Mouse (Mus musculus) adrenal gland, postnatal 14 days (tissue): ENCODE measurements around the gene Slc46a2. TPM values are rescaled to one million over a fixed set of nuclear protein-coding genes. Genes with fewer than 3 reads are reported as not detected.

ENCODE experiments used
- DNase-seq: peaks from one replicate; pipeline ENCODE4 v3.0.0; 2021; ENCODE audit warnings: mixed read lengths
- long read RNA-seq, 2 experiments: library from polyadenylated mRNA; stranded (forward); transcript quantifications; one replicate each; pipeline ENCODE4 v2.0.0; 2021
- total RNA-seq: library from RNA; stranded (reverse); gene quantifications from 2 replicates; pipeline ENCODE4 v1.2.3, GENCODE M21; 2021

Slc46a2 gene
- not detected in 2 replicates for total RNA-seq
- long read RNA-seq, experiment 1, partial matches to known transcripts, result 0 of 1 reads
- long read RNA-seq, experiment 1, other reads (novel, unspliced or antisense), result 0 of 1 reads
- long read RNA-seq, experiment 2, result 0 reads

DNA sequence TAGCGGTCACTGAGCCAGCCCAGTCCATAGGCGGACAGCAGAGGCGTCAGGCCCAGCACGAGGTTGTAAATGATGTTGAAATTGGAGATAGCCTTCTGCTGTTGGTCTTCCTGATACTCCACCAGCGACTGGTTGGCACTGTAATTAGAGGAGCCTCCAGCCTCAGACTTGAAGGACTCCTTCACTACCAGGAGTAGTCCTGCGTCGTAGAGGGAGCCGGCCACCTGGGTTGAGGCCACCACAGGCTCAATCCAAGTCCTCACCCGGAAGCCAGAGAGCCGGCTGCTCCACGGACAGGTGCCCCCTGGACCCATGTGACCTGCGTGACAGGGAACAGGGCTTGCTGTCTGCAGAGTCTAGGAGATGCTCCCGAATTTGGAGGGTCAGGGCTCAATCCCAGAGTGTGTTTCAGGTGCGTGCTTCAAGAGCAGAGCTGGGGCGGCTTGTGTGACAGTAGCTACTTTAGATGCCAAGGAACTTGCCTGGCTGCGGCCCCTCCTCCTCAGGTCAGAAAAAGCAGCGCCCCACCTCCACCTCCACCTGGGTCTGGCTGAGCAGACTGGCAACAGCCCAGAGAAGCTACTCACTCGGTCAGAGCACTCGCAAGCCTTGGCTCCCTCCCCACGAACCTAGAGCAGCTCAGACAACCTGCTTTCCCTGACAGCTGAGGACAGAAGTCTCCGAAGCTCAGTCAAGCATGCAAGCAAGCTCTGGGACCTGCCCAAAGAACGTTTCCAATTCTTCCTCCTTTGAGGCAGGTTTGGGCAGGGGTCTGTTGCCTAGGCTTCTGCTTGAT lies at the start of gene Slc46a2:
Gene Slc46a2, minus strand, starts transcription at position 449 of the 796 bp plus-strand sequence.
- DNase-seq, result no peak

DNA sequence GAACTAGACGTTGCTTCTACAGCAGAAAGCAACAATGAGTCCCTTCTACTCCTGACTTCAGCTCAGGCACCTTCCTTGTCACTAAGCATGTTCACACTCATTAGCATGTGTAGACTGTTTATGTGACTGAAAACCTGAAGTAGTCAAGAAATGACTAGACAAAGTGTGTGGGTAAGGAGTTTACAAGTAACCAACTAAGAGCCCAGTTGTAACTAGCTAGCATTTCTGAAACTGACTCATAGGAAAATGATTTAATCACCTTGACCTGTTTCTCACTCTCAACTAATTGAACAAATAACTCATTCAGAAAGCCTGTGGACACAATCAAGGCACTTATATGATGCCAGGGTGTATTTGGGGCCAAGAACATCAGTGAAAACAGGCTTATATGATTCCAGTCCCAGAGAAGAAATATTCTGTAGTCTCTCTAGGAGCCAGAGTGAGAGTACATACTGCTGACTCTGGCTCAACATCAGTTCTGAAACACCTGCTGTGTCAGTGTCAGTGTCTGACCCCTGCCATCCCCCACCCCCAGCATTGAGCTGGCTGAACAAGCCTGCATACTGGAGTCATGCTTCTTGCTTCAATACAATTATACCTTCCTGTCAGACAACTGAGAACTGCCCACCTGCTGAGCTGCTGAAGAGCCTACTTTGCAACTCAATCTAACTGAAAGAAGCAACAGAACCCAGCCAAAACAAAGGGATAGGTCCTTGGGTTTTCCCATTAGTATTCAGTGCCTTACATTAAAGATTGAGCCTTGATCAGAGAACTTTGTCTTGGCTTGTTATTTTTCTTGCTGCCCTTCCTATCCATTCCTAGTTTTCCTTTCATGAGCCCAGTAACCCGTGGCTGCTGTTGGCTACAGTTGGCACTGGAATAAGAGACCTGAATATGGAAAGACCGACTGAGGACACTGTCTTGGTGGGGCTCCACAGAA lies 48.8 kb upstream of the Slc46a2 start, which contains the start of gene Mup6:
Gene Mup6, plus strand, starts transcription at position 890 of the 940 bp plus-strand sequence.
- DNase-seq, result no peak

DNA sequence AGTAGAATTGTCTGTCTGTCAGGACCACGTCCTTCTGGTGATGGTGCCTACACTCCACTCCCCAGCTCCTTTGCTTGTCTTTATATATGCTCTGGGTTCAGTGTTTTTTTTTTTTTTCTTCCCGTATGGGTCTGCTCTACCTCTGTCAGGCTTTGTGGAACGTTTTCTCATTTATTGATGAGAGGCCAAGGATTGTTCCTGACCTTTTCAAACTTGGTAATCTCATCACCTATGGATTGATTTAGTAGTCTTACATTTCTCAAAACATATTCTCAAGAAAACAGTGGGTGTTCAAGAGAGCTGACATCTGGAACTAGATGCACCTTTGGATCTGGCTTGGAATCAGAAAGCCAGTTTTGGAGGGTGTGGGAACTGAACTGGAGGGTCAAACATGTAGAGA lies 45.8 kb upstream of the Slc46a2 start, which contains the start of gene Mup4:
Gene Mup4, minus strand, starts transcription at position 101 of the 400 bp plus-strand sequence.
- DNase-seq, result no peak

DNA sequence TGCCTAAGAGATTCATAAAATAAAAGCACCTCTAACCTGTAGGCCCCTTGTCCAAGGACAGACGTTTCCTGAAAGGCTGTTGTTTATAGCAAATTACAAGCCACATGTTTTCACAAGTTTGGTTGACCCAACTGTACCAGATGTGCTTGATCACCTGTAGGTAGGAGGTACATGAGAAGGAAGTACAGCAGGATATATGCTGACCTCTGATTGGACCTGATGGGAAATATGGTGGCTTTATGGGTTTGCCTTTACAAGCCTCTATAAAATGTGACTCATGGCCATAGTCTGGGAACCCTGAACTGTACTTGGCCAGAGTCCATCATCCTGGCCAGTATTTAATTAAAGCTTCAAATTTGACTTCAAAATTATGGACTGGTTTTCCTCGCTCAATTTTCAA lies 22.7 kb upstream of the Slc46a2 start:
- no peak for DNase-seq

DNA sequence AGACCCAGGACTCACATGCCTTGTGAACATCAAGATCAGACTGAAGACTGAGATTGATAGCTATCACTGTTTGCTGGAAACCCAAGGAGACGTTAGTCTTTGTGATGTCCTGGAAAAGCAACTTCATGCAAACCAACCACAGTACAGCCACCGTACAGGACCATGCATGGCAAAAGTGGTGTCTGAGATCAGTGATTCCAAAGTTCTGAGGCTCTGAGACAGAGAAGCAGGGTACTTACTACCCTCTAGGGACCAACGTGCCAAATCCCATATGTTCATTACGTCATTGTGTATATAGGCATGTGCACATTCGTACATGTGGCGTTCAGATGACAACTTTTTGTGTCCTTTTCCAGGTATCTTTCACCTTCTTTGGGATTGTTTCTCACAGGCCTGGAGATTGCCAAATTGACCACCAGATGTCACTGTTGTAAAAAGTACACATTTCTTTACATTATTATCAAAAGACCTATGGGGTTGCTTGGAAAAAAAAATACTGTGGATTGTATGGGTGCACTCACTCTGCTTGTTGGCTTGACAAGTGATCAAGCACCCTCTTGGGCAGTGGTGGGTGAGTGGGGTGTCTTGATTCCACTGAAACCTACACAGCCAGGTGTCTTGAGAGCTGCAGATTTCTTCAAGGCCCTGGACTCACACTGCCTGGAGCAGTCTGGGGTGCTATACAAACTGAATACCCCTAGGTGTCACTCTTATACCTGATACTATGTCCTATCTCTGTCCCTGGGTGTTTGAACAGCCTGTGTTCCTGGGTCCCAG lies 17.8 kb upstream of the Slc46a2 start:
- DNase-seq, result no peak

DNA sequence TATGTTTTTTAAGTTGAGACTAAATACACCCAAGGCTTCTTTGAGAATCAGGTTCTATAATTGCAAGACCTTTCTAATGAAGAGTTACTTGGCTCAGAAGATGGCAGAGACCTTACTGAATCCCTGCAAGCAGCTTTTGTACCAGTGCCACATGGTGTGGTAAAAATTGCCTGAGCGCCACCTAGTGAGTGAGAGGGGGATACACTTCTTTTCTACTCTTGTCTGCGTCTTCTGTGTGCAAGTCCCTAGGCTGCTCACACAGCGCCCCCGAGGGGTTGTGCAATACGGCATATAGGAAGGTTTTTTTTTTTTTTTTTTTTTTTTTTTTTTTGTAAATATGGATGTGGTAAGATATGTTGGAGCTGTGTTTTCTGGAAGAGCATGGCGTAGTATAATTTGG lies 13.5 kb upstream of the Slc46a2 start:
- DNase-seq, result peak; percentile 78

DNA sequence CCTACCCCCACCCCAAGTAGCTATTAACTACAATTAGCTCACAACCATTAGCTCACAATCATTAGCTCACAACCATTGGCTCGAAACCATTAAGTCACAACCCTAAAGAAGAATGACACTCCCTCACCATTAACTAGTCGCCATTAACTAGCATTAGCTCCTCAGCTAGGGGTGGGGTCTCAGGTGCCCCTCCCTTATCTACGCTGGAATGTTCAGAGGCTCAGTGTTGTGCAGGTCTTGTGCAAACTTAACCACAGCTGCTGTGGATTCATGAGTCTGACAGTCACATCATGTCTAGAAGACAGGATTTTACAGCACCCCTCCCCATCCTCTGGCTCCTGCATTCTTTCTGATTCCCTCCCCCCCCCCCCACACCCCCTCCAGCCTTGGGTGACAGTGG lies 12.8 kb upstream of the Slc46a2 start:
- DNase-seq, result no peak

DNA sequence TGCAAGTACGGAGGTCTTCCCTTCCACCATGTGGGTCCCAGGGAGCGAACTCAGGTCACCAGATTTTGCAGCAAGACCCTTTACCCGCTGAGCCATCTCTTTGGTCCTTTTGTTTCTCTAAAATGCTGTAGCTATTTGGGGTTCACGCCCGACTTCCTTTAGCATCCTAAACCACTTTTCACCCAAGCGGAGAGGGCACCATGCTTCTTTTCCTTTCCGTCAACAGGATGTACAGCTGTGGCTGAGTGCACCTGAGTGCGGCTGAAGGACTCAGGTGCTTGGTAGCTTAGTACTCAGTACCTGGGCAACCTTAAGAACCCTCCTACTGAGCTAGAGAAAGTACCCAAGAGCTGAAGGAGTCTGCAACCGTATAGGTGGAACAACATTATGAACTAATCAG lies 10.2 kb upstream of the Slc46a2 start:
- DNase-seq, result no peak

DNA sequence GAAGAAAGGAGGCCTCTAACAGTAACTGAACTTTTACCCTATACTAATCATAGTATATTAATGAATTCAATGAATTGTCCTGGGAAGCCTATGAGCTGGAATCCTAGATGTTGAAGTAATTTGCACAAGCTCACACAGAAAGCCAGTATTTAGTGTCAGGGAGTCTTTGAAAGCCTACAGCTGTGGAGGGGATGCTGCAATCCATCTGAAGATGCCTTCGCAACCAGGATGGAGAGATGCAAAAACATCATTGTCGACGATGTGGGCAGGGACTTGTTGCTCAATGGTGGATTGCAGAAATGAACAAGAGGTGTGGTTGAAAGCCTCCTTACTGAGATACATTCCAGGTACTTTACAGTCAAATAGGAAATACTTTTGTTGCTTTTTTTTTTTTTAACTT lies 3.1 kb upstream of the Slc46a2 start:
- no peak for DNase-seq

DNA sequence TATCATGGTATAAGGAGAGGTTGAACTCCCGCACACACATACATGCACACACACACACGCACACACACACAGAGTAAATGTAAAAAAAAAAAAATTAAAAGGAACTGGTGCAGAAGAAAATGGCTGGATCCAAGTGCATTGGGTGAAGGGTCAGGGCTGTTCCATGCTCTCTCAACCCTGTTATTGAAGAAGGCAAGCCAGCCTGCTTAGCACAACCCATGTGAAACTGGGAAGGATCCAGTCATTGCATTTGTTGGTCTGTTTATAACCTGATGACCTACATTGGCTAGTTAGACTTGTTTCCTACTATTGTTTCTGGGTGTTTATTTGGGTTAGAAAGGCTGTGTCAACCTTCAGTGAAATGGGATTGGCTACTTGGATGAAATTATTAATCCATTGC lies 6.1 kb downstream of the Slc46a2 start:
- no peak for DNase-seq

DNA sequence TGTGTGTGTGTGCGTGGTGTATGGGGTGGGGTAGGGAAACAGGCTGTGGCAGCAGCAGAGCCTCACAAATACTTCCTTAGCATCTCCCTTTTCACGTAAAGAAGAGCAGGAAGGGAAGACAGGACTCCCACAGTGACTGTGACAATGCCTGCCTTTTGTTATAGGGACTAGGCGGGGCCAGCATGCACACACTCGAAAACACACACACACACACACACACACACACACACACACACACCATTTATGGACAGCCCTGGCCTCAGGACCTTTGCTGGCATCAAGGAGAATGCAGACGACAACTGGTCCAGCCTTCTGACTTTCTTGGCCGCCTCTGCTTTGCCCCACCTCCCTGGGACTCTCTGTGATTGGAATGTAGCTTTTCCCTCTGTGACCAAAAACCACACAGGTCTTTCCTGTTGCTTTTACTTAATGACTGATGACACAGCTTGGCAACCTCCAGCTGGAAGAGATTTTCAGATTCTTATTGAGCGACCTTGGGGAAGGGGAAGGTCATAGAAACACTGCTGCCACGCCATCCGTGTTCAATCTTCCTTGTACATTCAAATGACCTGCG lies 7.1 kb downstream of the Slc46a2 start:
- peak; percentile 27 for DNase-seq

DNA sequence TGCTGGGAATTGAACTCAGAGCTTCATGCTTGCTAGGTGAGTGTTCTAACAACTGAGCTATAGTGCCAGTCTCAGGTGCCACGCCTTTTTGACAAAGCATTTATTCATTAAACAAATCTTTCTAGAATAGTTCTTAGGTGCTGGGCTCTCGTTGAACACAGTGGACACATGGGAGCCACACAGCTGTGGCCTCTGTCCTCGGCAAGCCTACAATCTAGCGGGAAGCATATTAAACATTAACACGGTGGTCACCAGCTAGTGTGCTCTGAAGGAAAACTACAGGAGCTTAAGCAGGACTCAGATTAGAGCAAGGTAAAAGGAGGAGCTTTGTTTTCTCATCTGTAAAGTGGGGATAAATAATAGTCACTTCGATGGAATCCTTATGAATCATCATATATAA lies 7.8 kb downstream of the Slc46a2 start:
- DNase-seq, result no peak

DNA sequence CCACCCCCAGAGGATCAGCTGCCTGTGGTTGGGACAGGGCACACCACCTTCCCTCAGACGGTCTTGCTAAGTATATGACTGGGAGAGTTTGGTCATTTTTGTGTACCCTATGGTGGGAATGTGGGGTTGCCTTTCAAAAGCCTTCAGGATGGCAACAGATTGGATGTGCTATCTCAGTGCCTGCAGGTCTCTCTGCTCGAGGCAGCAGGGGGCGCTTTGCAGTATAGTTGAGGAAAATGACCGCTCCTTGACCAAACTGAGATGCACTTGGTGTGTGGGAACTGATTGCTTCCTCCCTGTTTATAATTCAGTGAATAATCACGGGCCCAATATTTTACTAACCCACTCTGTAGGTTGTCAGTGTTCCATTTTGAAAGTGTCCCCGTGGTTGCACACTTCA lies 12.3 kb downstream of the Slc46a2 start:
- no peak for DNase-seq

DNA sequence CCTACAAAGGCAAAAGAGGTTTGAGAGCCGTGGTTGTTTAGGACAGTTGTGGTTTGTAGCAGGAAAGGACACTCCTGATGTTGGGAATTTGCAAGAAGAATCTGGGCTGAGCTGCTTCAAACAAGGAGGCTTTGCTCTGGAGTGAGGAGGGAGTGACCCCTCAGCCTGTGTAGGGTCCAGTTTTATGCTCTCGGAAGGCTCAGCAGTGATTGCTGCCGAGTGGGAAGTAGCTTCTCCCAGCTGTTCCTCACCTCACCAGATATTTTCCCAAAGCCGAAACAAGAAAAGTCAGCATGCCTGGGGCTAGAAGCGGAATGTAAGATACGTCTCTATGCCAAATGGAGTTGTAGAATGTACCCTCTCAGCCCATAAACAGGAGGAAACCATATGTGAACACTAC lies 13.0 kb downstream of the Slc46a2 start:
- DNase-seq, result no peak

DNA sequence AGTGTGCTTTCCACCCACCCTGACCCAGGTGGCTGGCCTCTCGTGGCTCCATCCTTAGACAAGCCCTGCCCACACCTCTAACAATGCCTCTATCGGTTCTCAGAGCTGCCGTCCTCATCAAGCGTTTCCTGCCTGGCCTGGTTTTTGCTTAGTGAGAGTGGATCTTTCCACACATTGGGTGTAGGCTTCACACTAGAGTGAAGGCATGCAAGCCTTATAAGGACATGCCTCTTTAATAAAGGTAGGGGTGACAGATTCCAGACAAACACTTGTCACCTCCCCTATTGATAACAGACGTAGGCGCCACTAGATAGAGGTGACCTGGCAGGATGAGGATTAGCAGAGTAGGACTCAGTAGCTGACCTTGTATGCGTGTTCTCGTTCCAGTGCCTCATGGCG lies 16.3 kb downstream of the Slc46a2 start:
- no peak for DNase-seq

DNA sequence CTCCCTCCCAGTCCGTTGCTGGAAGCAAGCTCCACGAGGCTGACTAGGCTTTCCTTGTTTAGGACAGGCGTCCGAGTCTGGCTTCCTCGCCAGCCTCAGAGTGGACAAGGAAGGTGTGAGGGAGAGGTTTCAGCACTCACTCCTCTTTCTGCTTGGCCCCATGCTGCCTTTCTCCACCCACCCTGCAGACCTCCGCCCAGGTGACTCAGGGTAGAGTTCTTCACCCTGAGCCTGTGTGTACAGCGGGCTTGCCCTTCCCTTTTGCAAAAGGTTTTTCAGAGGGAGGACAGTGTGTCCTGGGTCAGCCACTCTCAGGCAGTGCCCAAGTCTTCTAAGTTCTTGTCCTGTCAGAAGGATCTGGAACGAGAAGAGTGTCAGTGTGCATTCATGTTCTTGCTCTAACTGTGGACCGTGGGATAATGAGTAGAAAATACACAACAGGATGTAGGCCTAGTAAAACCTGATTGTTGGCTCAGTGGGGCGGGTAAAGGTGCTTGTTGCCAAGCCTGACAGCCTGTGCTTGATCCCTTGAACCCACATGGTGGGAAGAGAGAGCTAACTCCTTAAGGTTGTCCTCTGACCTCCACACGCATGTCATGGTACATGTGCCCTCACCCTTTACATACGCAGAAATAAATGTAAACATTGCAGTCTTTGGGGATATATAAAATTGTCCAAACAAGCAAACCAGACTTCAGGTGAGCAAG lies 16.9 kb downstream of the Slc46a2 start:
- peak; percentile 17 for DNase-seq

DNA sequence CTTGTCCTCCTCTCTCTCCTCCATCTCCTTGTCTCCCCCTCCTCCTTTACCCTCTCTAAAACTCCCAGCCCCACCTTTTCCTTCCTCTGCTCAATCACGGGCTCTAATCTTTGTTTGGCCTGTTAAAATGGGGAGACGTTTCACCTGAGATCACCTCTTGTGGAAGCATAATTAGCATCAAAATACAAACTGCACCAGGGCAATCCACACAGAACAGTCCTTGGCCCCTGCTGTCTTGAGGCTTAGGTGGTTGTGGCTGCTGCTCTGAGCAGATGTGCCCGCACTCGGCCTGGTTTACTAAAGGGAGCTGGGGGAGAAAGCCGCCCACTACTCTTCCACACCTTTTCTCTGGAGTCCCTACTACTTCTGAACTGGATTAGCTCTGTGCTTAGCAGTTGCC lies 18.9 kb downstream of the Slc46a2 start:
- DNase-seq, result no peak

DNA sequence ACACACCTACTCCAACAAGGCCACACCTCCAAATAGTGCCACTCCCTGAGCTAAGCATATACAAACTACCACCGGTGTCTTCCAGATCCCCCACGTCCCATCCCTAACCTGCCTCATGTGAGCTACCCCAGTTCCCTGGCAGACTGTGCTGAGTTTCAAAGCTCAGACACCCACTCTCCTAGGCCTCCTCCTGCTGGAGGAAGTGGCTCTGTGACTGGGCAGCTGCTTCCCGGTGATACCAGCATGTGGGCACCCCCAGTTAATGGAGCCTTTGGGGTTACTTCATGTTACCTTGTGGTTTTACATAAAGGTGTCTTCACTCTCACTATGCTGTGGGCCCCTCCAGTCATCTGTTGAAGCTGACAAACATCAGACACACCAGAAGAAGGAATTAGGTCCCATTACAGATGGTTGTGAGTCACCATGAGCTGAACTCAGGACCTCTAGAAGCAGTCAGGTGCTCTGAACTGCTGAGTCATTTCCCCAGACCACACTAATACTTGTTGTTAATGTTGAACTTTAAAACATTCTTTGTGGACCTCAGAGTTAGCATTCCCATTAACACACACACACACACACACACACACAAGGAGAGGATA lies 19.8 kb downstream of the Slc46a2 start:
- no peak for DNase-seq

DNA sequence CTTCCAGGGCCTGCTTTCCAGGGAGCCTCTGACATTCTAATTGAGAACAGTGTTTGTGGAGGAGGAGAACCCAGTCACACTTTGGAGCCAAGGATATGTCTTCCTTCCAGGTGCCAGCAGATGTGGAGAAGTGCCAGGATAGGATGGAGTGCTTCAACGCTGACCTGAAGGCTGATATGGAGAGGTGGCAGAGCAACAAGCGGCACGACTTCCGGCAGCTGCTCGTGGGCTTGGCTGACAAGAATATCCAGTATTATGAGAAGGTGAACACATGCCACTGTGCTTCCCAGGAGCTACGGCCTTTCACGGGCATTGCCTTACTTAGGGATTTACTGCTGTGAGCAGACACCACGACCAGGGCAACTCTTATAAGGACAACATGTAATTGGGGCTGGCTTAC lies 20.4 kb downstream of the Slc46a2 start:
- DNase-seq, result no peak

DNA sequence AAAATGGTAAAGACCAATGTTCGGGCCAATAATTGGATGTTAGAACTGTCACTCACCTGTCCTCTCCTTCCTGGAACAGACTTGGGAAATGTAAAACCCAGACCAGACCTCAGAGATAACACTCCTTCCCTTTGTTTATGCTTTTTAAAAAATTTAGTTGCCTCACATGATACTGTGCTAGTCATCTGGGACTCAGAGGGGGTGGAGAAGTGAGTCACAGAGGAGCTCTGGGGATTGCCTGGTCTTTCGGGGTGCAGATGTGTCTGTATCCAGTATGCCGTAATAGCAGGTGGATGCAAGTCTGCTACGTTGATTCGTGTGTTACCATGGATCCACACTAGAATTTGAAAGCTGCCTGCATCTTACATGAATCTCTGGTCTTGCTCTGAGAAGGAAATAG lies 22.1 kb downstream of the Slc46a2 start:
- DNase-seq, result no peak
